Mouse (Mus musculus) heart, adult 2 months (tissue): Measurements from ENCODE around the gene Diras2.

Experiments
- CTCF ChIP-seq: fragments of 200-600 bp; IDR thresholded peaks from 2 replicates; pipeline ENCODE4 v1.8.1; 2022; ENCODE audit warnings: antibody characterized with exemption, mild to moderate bottlenecking, moderate library complexity
- POLR2A ChIP-seq: fragments of 200-500 bp; IDR thresholded peaks from 2 replicates; pipeline ENCODE4 v1.6.1; 2011; ENCODE audit warnings: mild to moderate bottlenecking, low read depth, low read length, control low read depth; ENCODE audit not compliant: insufficient read depth

GRCm38 (mm10) chr13:52526249-52527035 is 4.6 kb downstream of the Diras2 start:
- no peak for TF ChIP-seq CTCF
- no peak for TF ChIP-seq POLR2A
